Mouse (Mus musculus): ENCODE results near the gene Pacrg. TPM values are rescaled to one million over a fixed set of nuclear protein-coding genes. Genes with fewer than 3 reads are reported as not detected.

Pacrg gene
- polyA plus RNA-seq, 1 experiment from 2014 or later = 6.7 TPM

- no peaks in the 10 kb centered on the region for H3K27me3 ChIP-seq (replicated peaks; ENCODE audit: control insufficient read depth, insufficient read depth, low read length)
- H3K9me3 ChIP-seq (ENCODE audit: control insufficient read depth, low read length) = no peaks in the 10 kb centered on the region
- H3K4me3 ChIP-seq (replicated peaks; ENCODE audit: low read length) = no peak overlapping the region
- no peaks in the 10 kb centered on the region for H3K36me3 ChIP-seq (ENCODE audit: control insufficient read depth, insufficient read depth)
- H3K9ac ChIP-seq (replicated peaks; ENCODE audit: low read depth, low read length) = no peak overlapping the region
- H3K4me1 ChIP-seq (replicated peaks; ENCODE audit: control insufficient read depth, insufficient read depth, low read length) = no peaks in the 10 kb centered on the region
- no peak overlapping the region for H3K4me2 ChIP-seq (ENCODE audit: low read length)
- H3K27ac ChIP-seq (ENCODE audit: low read length) = no peak overlapping the region
- no peak for ATAC-seq
- WGBS = 93% methylated on average over 4 of the region's 4 CpGs
These were observed 409.3 kb downstream of the Pacrg start for GRCm38 (mm10) chr17:10430831-10431230.

GRCm38 (mm10) chr17:10429406-10429805, 410.7 kb downstream of the Pacrg start:
- Histone ChIP-seq H3K4me2 (ENCODE audit: low read length) (no peak overlapping the region), H3K27me3 (replicated peaks; ENCODE audit: control insufficient read depth, insufficient read depth, low read length) (no peaks in the 10 kb centered on the region), H3K9ac (replicated peaks; ENCODE audit: low read depth, low read length) (no peak overlapping the region), H3K36me3 (ENCODE audit: control insufficient read depth, insufficient read depth) (no peaks in the 10 kb centered on the region), H3K4me1 (replicated peaks; ENCODE audit: control insufficient read depth, insufficient read depth, low read length) (no peaks in the 10 kb centered on the region), H3K9me3 (ENCODE audit: control insufficient read depth, low read length) (no peaks in the 10 kb centered on the region), H3K27ac (ENCODE audit: low read length) (no peak overlapping the region), H3K4me3 (replicated peaks; ENCODE audit: low read length) (no peak overlapping the region)
- WGBS = 90% methylated on average over 11 of the region's 11 CpGs
- no peak for ATAC-seq

- no peak overlapping the region for H3K27ac ChIP-seq (ENCODE audit: low read length)
- no peaks in the 10 kb centered on the region for H3K36me3 ChIP-seq (ENCODE audit: control insufficient read depth, insufficient read depth)
- H3K27me3 ChIP-seq (replicated peaks; ENCODE audit: control insufficient read depth, insufficient read depth, low read length) = no peaks in the 10 kb centered on the region
- H3K4me3 ChIP-seq (replicated peaks; ENCODE audit: low read length) = no peak overlapping the region
- H3K9me3 ChIP-seq (ENCODE audit: control insufficient read depth, low read length) = no peaks in the 10 kb centered on the region
- no peak overlapping the region for H3K4me2 ChIP-seq (ENCODE audit: low read length)
- WGBS = 87% methylated on average over 5 of the region's 5 CpGs
- no peaks in the 10 kb centered on the region for H3K4me1 ChIP-seq (replicated peaks; ENCODE audit: control insufficient read depth, insufficient read depth, low read length)
- no peak for ATAC-seq
- no peak overlapping the region for H3K9ac ChIP-seq (replicated peaks; ENCODE audit: low read depth, low read length)
These were observed 414.8 kb downstream of the Pacrg start for GRCm38 (mm10) chr17:10425311-10425710.

- Histone ChIP-seq H3K4me1 (replicated peaks; ENCODE audit: control insufficient read depth, insufficient read depth, low read length) (no peaks in the 10 kb centered on the region), H3K27me3 (replicated peaks; ENCODE audit: control insufficient read depth, insufficient read depth, low read length) (no peaks in the 10 kb centered on the region), H3K9me3 (ENCODE audit: control insufficient read depth, low read length) (no peaks in the 10 kb centered on the region), H3K4me3 (replicated peaks; ENCODE audit: low read length) (no peak overlapping the region), H3K4me2 (ENCODE audit: low read length) (no peak overlapping the region), H3K36me3 (ENCODE audit: control insufficient read depth, insufficient read depth) (no peaks in the 10 kb centered on the region), H3K9ac (replicated peaks; ENCODE audit: low read depth, low read length) (no peak overlapping the region), H3K27ac (ENCODE audit: low read length) (no peak overlapping the region)
- no peak for ATAC-seq
- 53% methylated on average over 7 of the region's 7 CpGs for WGBS
These were observed 422.4 kb downstream of the Pacrg start for GRCm38 (mm10) chr17:10417558-10418253.

- H3K9ac ChIP-seq (replicated peaks; ENCODE audit: low read depth, low read length) = no peak overlapping the region
- H3K27ac ChIP-seq (ENCODE audit: low read length) = no peak overlapping the region
- H3K36me3 ChIP-seq (ENCODE audit: control insufficient read depth, insufficient read depth) = no peaks in the 10 kb centered on the region
- no peaks in the 10 kb centered on the region for H3K4me1 ChIP-seq (replicated peaks; ENCODE audit: control insufficient read depth, insufficient read depth, low read length)
- no peak for ATAC-seq
- H3K4me3 ChIP-seq (replicated peaks; ENCODE audit: low read length) = no peak overlapping the region
- H3K27me3 ChIP-seq (replicated peaks; ENCODE audit: control insufficient read depth, insufficient read depth, low read length) = no peaks in the 10 kb centered on the region
- H3K4me2 ChIP-seq (ENCODE audit: low read length) = no peak overlapping the region
- 78% methylated on average over 4 of the region's 4 CpGs for WGBS
- H3K9me3 ChIP-seq (ENCODE audit: control insufficient read depth, low read length) = no peaks in the 10 kb centered on the region
These were observed 423.1 kb downstream of the Pacrg start for GRCm38 (mm10) chr17:10416995-10417394.

GRCm38 (mm10) chr17:10416101-10416500, 424.0 kb downstream of the Pacrg start:
- H3K4me3 ChIP-seq (replicated peaks; ENCODE audit: low read length) = no peak overlapping the region
- no peak overlapping the region for H3K9ac ChIP-seq (replicated peaks; ENCODE audit: low read depth, low read length)
- no peaks in the 10 kb centered on the region for H3K27me3 ChIP-seq (replicated peaks; ENCODE audit: control insufficient read depth, insufficient read depth, low read length)
- no peak overlapping the region for H3K4me2 ChIP-seq (ENCODE audit: low read length)
- H3K36me3 ChIP-seq (ENCODE audit: control insufficient read depth, insufficient read depth) = no peaks in the 10 kb centered on the region
- ATAC-seq = no peak
- 96% methylated on average over 4 of the region's 4 CpGs for WGBS
- H3K9me3 ChIP-seq (ENCODE audit: control insufficient read depth, low read length) = no peaks in the 10 kb centered on the region
- no peaks in the 10 kb centered on the region for H3K4me1 ChIP-seq (replicated peaks; ENCODE audit: control insufficient read depth, insufficient read depth, low read length)
- H3K27ac ChIP-seq (ENCODE audit: low read length) = no peak overlapping the region

- no peak for ATAC-seq
- Histone ChIP-seq H3K27me3 (replicated peaks; ENCODE audit: control insufficient read depth, insufficient read depth, low read length) (no peaks in the 10 kb centered on the region), H3K4me3 (replicated peaks; ENCODE audit: low read length) (no peak overlapping the region), H3K4me1 (replicated peaks; ENCODE audit: control insufficient read depth, insufficient read depth, low read length) (no peaks in the 10 kb centered on the region), H3K4me2 (ENCODE audit: low read length) (no peak overlapping the region), H3K9me3 (ENCODE audit: control insufficient read depth, low read length) (no peaks in the 10 kb centered on the region), H3K9ac (replicated peaks; ENCODE audit: low read depth, low read length) (no peak overlapping the region), H3K27ac (ENCODE audit: low read length) (no peak overlapping the region), H3K36me3 (ENCODE audit: control insufficient read depth, insufficient read depth) (no peaks in the 10 kb centered on the region)
- WGBS = 83% methylated on average over 4 of the region's 4 CpGs
These were observed 425.7 kb downstream of the Pacrg start for GRCm38 (mm10) chr17:10414383-10414782.

- no peaks in the 10 kb centered on the region for H3K4me1 ChIP-seq (replicated peaks; ENCODE audit: control insufficient read depth, insufficient read depth, low read length)
- no peak for ATAC-seq
- H3K9me3 ChIP-seq (ENCODE audit: control insufficient read depth, low read length) = no peaks in the 10 kb centered on the region
- no peak overlapping the region for H3K4me3 ChIP-seq (replicated peaks; ENCODE audit: low read length)
- H3K27ac ChIP-seq (ENCODE audit: low read length) = no peak overlapping the region
- no peak overlapping the region for H3K4me2 ChIP-seq (ENCODE audit: low read length)
- no peaks in the 10 kb centered on the region for H3K27me3 ChIP-seq (replicated peaks; ENCODE audit: control insufficient read depth, insufficient read depth, low read length)
- no peaks in the 10 kb centered on the region for H3K36me3 ChIP-seq (ENCODE audit: control insufficient read depth, insufficient read depth)
- no peak overlapping the region for H3K9ac ChIP-seq (replicated peaks; ENCODE audit: low read depth, low read length)
- 77% methylated on average over 9 of the region's 9 CpGs for WGBS
These were observed 426.2 kb downstream of the Pacrg start for GRCm38 (mm10) chr17:10413870-10414269.

GRCm38 (mm10) chr17:10410597-10411476, 429.3 kb downstream of the Pacrg start:
- Histone ChIP-seq H3K27me3 (replicated peaks; ENCODE audit: control insufficient read depth, insufficient read depth, low read length) (no peaks in the 10 kb centered on the region), H3K4me2 (ENCODE audit: low read length) (no peak overlapping the region), H3K4me3 (replicated peaks; ENCODE audit: low read length) (no peak overlapping the region), H3K27ac (ENCODE audit: low read length) (no peak overlapping the region), H3K36me3 (ENCODE audit: control insufficient read depth, insufficient read depth) (no peaks in the 10 kb centered on the region), H3K9ac (replicated peaks; ENCODE audit: low read depth, low read length) (no peak overlapping the region), H3K4me1 (replicated peaks; ENCODE audit: control insufficient read depth, insufficient read depth, low read length) (peaks cover 10% of the 10 kb centered on the region; the same call in 1 of the 2 replicates), H3K9me3 (ENCODE audit: control insufficient read depth, low read length) (no peaks in the 10 kb centered on the region)
- no peak for ATAC-seq
- WGBS = 78% methylated on average over 8 of the region's 8 CpGs

Measured in forebrain, embryonic 16.5 days (tissue).